Mouse (Mus musculus) myocyte (in vitro differentiated cells): ENCODE results near the gene Hoxd12. TPM values are rescaled to one million over a fixed set of nuclear protein-coding genes. Genes with fewer than 3 reads are reported as not detected.

Experiments used
- H3K27me3 ChIP-seq: one replicate; pipeline ENCODE4 v1.6.1; 2011; ENCODE audit not compliant: control insufficient read depth, insufficient read depth, insufficient read length
- H3K36me3 ChIP-seq: one replicate; pipeline ENCODE4 v1.6.1; 2011; ENCODE audit not compliant: control insufficient read depth, insufficient read depth
- H3K4me2 ChIP-seq: one replicate; pipeline ENCODE4 v1.6.1; 2011; ENCODE audit warnings: low read depth, control low read depth
- H3K4me3 ChIP-seq: one replicate; pipeline ENCODE4 v1.5.1; 2011; ENCODE audit warnings: mild to moderate bottlenecking, control low read depth, moderate library complexity
- H3K79me2 ChIP-seq: one replicate; pipeline ENCODE4 v1.6.1; 2011; ENCODE audit not compliant: control insufficient read depth, insufficient read depth
- H3ac ChIP-seq: one replicate; pipeline ENCODE4 v1.6.1; 2011; ENCODE audit not compliant: control insufficient read depth, insufficient read length
- CEBPB ChIP-seq: IDR thresholded peaks from 2 replicates; pipeline ENCODE4 v1.6.1; 2011; ENCODE audit warnings: mild to moderate bottlenecking, moderate library complexity; ENCODE audit not compliant: poor library complexity, insufficient read depth, severe bottlenecking
- E2F4 ChIP-seq: IDR thresholded peaks from one replicate; pipeline ENCODE4 v1.6.1; 2011; ENCODE audit warnings: mild to moderate bottlenecking, control low read depth, moderate library complexity; ENCODE audit not compliant: insufficient read depth
- MAX ChIP-seq: IDR thresholded peaks from one replicate; pipeline ENCODE4 v1.6.1; 2011; ENCODE audit warnings: low read depth, mild to moderate bottlenecking, control low read depth
- MYOD1 ChIP-seq, 3 experiments: IDR thresholded peaks; one replicate each; pipeline ENCODE4 v1.6.1; 2011; ENCODE audit warnings: control low read depth in 2 of 3, low read depth in 2 of 3, mild to moderate bottlenecking in 2 of 3, moderate library complexity in 1 of 3; ENCODE audit not compliant: insufficient read length in 2 of 3, control insufficient read depth in 1 of 3
- MYOG ChIP-seq, 3 experiments: IDR thresholded peaks; one replicate each; pipeline ENCODE4 v1.6.1; 2011; ENCODE audit warnings: control low read depth in 2 of 3, low read depth in 2 of 3, mild to moderate bottlenecking in 2 of 3; ENCODE audit not compliant: insufficient read length in 2 of 3, control insufficient read depth in 1 of 3, insufficient read depth in 1 of 3
- POLR2A ChIP-seq: IDR thresholded peaks from one replicate; pipeline ENCODE4 v1.6.1; 2011; ENCODE audit warnings: low read depth, mild to moderate bottlenecking, control low read depth, moderate library complexity; ENCODE audit not compliant: insufficient read length
- POLR2AphosphoS2 ChIP-seq: IDR thresholded peaks from one replicate; pipeline ENCODE4 v1.6.1; 2011; ENCODE audit warnings: low read depth, control low read depth; ENCODE audit not compliant: insufficient read length
- REST ChIP-seq: IDR thresholded peaks from one replicate; pipeline ENCODE4 v1.6.1; 2011; ENCODE audit warnings: mild to moderate bottlenecking, control low read depth, moderate library complexity; ENCODE audit not compliant: insufficient read depth, insufficient read length
- SRF ChIP-seq: IDR thresholded peaks from one replicate; pipeline ENCODE4 v1.6.1; 2011; ENCODE audit warnings: low read depth; ENCODE audit not compliant: control insufficient read depth, insufficient read length
- TCF12 ChIP-seq: IDR thresholded peaks from one replicate; pipeline ENCODE4 v1.6.1; 2011; ENCODE audit warnings: mild to moderate bottlenecking, control low read depth; ENCODE audit not compliant: poor library complexity, insufficient read depth, severe bottlenecking
- TCF3 ChIP-seq: IDR thresholded peaks from one replicate; pipeline ENCODE4 v1.6.1; 2011; ENCODE audit warnings: low read depth, control low read depth; ENCODE audit not compliant: insufficient read length
- USF1 ChIP-seq: IDR thresholded peaks from one replicate; pipeline ENCODE4 v1.6.1; 2011; ENCODE audit warnings: low read depth, mild to moderate bottlenecking, control low read depth, moderate library complexity
- polyA plus RNA-seq: library from polyadenylated mRNA; unstranded; fragments of >200 nt; fragmentation: generic; extraction: Trizol; gene quantifications from one replicate; pipeline ENCODE4 v1.2.1, GENCODE M21; 2012; ENCODE audit warnings: missing spikeins

Gene Hoxd12
- polyA plus RNA-seq, 1 experiment, result not detected

DNA sequence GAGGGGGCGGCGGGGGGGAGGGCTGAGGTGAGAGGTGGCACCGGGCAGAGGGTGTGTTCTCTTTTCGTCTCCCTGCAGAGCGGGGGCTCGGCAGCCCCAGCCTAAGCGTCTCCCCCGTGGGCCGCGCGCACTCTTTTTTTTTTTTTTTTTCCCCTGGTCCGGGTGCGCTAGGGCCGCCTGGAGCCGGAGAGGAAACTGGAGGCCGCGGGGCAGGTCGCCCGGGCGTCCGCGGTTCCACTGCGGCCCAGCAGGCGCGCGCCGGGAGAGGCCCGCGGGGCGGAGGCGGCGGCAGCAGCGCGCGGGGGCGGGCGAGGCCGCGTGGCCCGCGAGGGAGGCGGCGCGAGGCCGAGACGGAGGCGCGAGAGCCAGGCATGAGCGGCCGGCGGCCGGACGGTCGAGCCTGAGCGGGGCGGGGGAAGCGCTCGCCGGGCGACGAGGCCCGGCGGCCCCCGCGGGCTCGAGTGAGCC lies 30.2 kb downstream of the Hoxd12 start:
- H3K4me3 ChIP-seq, result no peak overlapping the region
- H3K36me3 ChIP-seq, result no peaks in the 10 kb centered on the region
- TF ChIP-seq TCF12 (no peak), REST (no peak), USF1 (no peak), TCF3 (no peak), POLR2A (no peak), MYOD1 (IDR thresholded peaks at IDR 0.05; ENCODE audit: control insufficient read depth in 1 of 3, insufficient read length in 2 of 3, low read depth in 2 of 3) (no peak), MAX (no peak), CEBPB (no peak), POLR2AphosphoS2 (no peak), SRF (no peak)
- H3K79me2 ChIP-seq, result no peaks in the 10 kb centered on the region
- peaks cover 52% of the 10 kb centered on the region for H3K27me3 ChIP-seq
- H3ac ChIP-seq, result no peak overlapping the region
- H3K4me2 ChIP-seq, result no peak overlapping the region

GRCm38 (mm10) chr2:74705467-74706089 lies 30.8 kb downstream of the Hoxd12 start:
- Histone ChIP-seq H3ac (no peak overlapping the region), H3K36me3 (no peaks in the 10 kb centered on the region), H3K4me2 (no peak overlapping the region), H3K4me3 (no peak overlapping the region), H3K79me2 (no peaks in the 10 kb centered on the region), H3K27me3 (peaks cover 46% of the 10 kb centered on the region)
- no peak for TF ChIP-seq CEBPB
- TF ChIP-seq MYOD1 (IDR thresholded peaks at IDR 0.05; ENCODE audit: control insufficient read depth in 1 of 3, insufficient read length in 2 of 3, low read depth in 2 of 3), result no peak
- TF ChIP-seq POLR2A, result no peak
- no peak for TF ChIP-seq POLR2AphosphoS2
- TF ChIP-seq E2F4, result no peak
- no peak for TF ChIP-seq TCF3
- no peak for TF ChIP-seq REST
- no peak for TF ChIP-seq TCF12
- no peak for TF ChIP-seq MAX
- TF ChIP-seq MYOG (IDR thresholded peaks at IDR 0.05; ENCODE audit: control insufficient read depth in 1 of 3, insufficient read depth in 1 of 3, insufficient read length in 2 of 3, low read depth in 2 of 3), result no peak
- TF ChIP-seq SRF, result no peak
- TF ChIP-seq USF1, result no peak

GRCm38 (mm10) chr2:74706393-74706960 lies 31.7 kb downstream of the Hoxd12 start:
- no peaks in the 10 kb centered on the region for H3K79me2 ChIP-seq
- no peak overlapping the region for H3ac ChIP-seq
- peaks cover 50% of the 10 kb centered on the region for H3K27me3 ChIP-seq
- no peak overlapping the region for H3K4me3 ChIP-seq
- no peak overlapping the region for H3K4me2 ChIP-seq
- H3K36me3 ChIP-seq, result no peaks in the 10 kb centered on the region
- TF ChIP-seq REST (no peak), MYOD1 (IDR thresholded peaks at IDR 0.05; ENCODE audit: control insufficient read depth in 1 of 3, insufficient read length in 2 of 3, low read depth in 2 of 3) (no peak), CEBPB (no peak), POLR2A (no peak)

GRCm38 (mm10) chr2:74707599-74707998 lies 32.8 kb downstream of the Hoxd12 start:
- Histone ChIP-seq H3K27me3 (peaks cover 59% of the 10 kb centered on the region), H3K79me2 (no peaks in the 10 kb centered on the region), H3ac (no peak overlapping the region), H3K4me3 (no peak overlapping the region), H3K4me2 (no peak overlapping the region), H3K36me3 (no peaks in the 10 kb centered on the region)
- TF ChIP-seq MYOG (IDR thresholded peaks at IDR 0.05; ENCODE audit: control insufficient read depth in 1 of 3, insufficient read depth in 1 of 3, insufficient read length in 2 of 3, low read depth in 2 of 3), result no peak
- no peak for TF ChIP-seq TCF3

DNA sequence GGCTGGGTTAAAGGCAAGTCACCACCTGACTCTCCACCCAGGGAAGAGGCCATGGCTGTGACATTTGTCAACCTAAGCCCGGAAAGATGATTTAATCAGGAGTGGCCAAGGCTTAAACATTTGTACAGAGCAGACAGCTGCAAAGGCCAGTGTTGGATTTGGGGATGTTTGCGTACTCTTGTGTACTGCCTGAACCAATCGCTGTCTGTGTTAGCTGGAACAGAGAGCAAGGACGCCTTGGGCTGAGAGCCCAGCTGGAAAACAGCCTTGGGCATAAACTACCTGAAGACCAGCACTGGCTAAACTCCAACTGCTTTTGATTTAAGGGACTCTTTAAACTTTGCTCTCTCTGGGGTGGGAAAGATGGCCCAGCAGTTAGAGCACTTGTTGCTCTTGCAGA lies 33.9 kb downstream of the Hoxd12 start:
- H3K36me3 ChIP-seq, result no peaks in the 10 kb centered on the region
- H3K79me2 ChIP-seq, result no peaks in the 10 kb centered on the region
- H3K27me3 ChIP-seq, result peaks cover 59% of the 10 kb centered on the region
- H3K4me2 ChIP-seq, result no peak overlapping the region
- TF ChIP-seq TCF3, result no peak
- TF ChIP-seq MAX, result no peak
- TF ChIP-seq SRF, result no peak
- no peak overlapping the region for H3K4me3 ChIP-seq
- H3ac ChIP-seq, result no peak overlapping the region
